8 mouse cellular contexts compared by ENCODE assay signal in the genomic region with DNA sequence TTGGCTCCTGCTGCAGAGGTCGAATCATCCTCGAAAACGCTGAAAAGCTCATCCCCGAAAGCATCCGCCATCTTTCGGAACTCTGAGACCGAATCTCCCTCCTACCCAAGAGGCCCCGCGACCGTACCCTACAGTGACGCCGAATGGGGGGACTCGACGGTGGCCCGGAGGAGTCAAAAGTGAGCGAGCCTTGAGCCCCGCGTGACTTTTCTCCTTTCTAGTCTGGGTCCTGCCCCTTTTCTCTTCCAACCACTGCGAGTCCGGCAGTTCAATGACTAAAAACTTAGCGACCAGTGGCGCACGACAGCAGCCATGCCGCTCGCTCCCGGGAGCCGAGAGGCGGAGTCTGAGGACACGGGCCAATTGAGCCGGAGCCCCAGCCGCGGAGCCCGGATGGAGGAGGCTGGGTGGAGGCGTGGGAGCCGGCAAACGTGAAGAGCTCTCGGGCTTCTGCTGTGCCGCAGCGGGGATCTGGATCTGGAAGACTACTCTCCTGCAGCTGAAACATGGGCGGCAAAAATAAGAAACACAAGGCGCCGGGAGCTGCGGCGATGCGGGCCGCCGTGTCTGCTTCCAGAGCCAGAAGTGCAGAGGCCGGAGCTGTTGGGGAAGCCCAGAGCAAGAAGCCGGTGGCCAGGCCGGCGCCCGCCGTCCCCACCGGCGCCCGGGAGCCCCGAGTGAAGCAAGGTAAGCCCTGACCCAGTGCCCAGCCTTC. TPM values are rescaled to one million over a fixed set of nuclear protein-coding genes. Genes with fewer than 3 reads are reported as not detected.
DNase-seq lines count a peak whose midpoint lies in the region; ATAC-seq lines count a peak whose summit lies in the region.

A gene (minus strand): TSS at position 112 of the 715 bp plus-strand sequence.
A gene (plus strand): TSS at position 168 of the 715 bp plus-strand sequence.

- peaks cover 16% of the 10 kb centered on the region for H3K36me3 ChIP-seq in forebrain, embryonic 14.5 days (ENCODE audit: control insufficient read depth, insufficient read depth, low read length)
- H3K36me3 ChIP-seq in neural tube, embryonic 15.5 days, result peaks cover 15% of the 10 kb centered on the region

- H3K4me2 ChIP-seq in forebrain, embryonic 14.5 days (ENCODE audit: low read length), result peak within 1 kb of the TSS; percentile 63
- peak within 1 kb of the TSS; percentile 74 for H3K4me2 ChIP-seq in neural tube, embryonic 15.5 days

- peak within 1 kb of the TSS; percentile 80 for H3K9ac ChIP-seq in forebrain, embryonic 14.5 days (ENCODE audit: low read length)
- peak within 1 kb of the TSS; percentile 59 for H3K9ac ChIP-seq in neural tube, embryonic 15.5 days (replicated peaks)

- WGBS in forebrain, embryonic 14.5 days, result under 1% methylated on average over 57 of the region's 57 CpGs
- WGBS in neural tube, embryonic 15.5 days, result under 1% methylated on average over 57 of the region's 57 CpGs

- H3K27ac ChIP-seq in forebrain, embryonic 14.5 days (ENCODE audit: low read depth, low read length), result peak within 1 kb of the TSS; percentile 79
- H3K27ac ChIP-seq in neural tube, embryonic 15.5 days (replicated peaks), result peak within 1 kb of the TSS; percentile 81

- intact Hi-C loops in heart, postnatal 14 days (cut with DNase I), result loop anchor here (5.0 kb wide), 3 partner anchors 60 to 125 kb away; a partner anchor contains a TSS

- DNase-seq in ES-CJ7 (ENCODE audit: low read depth, low spot score), result peak; percentile 98
- peak; percentile 98 for DNase-seq in cerebellum, adult 11 months
- DNase-seq in forebrain, embryonic 14.5 days (ENCODE audit: low spot score), result peak; percentile 98
- DNase-seq in heart, postnatal 14 days, result peak; percentile 99
- DNase-seq in layer of hippocampus, adult 11-12 months (ENCODE audit: low spot score), result peak; percentile 99
- peak; percentile 99 for DNase-seq in lung, adult 18-20 months
- DNase-seq in testis, postnatal 14 days (ENCODE audit: low spot score), result peak; percentile 98

- H3K9me3 ChIP-seq in forebrain, embryonic 14.5 days (replicated peaks; ENCODE audit: control insufficient read depth, low read length), result no peaks in the 10 kb centered on the region
- no peaks in the 10 kb centered on the region for H3K9me3 ChIP-seq in neural tube, embryonic 15.5 days (replicated peaks)

- H3K4me3 ChIP-seq in forebrain, embryonic 14.5 days (ENCODE audit: low read depth, low read length), result peak within 1 kb of the TSS; percentile 70
- H3K4me3 ChIP-seq in neural tube, embryonic 15.5 days (replicated peaks), result peak within 1 kb of the TSS; percentile 59

- ATAC-seq in forebrain, embryonic 14.5 days, result peak; percentile 99
- ATAC-seq in neural tube, embryonic 15.5 days (ENCODE audit: low FRiP score), result peak; percentile 100

- no peaks in the 10 kb centered on the region for H3K27me3 ChIP-seq in forebrain, embryonic 14.5 days (replicated peaks; ENCODE audit: control insufficient read depth, insufficient read depth, low read length)
- H3K27me3 ChIP-seq in neural tube, embryonic 15.5 days (replicated peaks), result no peaks in the 10 kb centered on the region

- H3K4me1 ChIP-seq in forebrain, embryonic 14.5 days (ENCODE audit: control insufficient read depth, insufficient read depth, low read length), result peaks cover 14% of the 10 kb centered on the region
- H3K4me1 ChIP-seq in neural tube, embryonic 15.5 days, result peaks cover 24% of the 10 kb centered on the region

RNA-seq across cellular contexts. Expression of the first gene that starts in this region (rescaled TPM):
- 70.6 and 77.9 TPM in 2 replicates for polyA plus RNA-seq in forebrain, embryonic 14.5 days (2014; fragmentation: Nextera tagmentation; extraction: Ambion mirVana)
- total RNA-seq in heart, postnatal 14 days (2021), result 10 to 100 TPM; 24.5 to 28.0 TPM
- 56.0 and 59.6 TPM in 2 replicates for polyA plus RNA-seq in neural tube, embryonic 15.5 days (2015; fragmentation: Nextera tagmentation; extraction: Ambion mirVana)

RNA-seq across cellular contexts. Expression of the second gene that starts in this region (rescaled TPM):
- 17.5 and 25.4 TPM in 2 replicates for polyA plus RNA-seq in forebrain, embryonic 14.5 days (2014; fragmentation: Nextera tagmentation; extraction: Ambion mirVana)
- total RNA-seq in heart, postnatal 14 days (2021), result 10 to 100 TPM; 12.7 to 12.8 TPM
- polyA plus RNA-seq in neural tube, embryonic 15.5 days (2015; fragmentation: Nextera tagmentation; extraction: Ambion mirVana), result 31.3 and 35.2 TPM in 2 replicates

Comparison
In these comparisons a context has a peak if more than half of its experiments do, and no peak if none do; other contexts are left out.
1. Peak in every context shown above with its lines: DNase-seq, ATAC-seq, H3K4me3 ChIP-seq and H3K27ac ChIP-seq.